Mouse (Mus musculus): ENCODE measurements around the gene Arnt2. TPM values are rescaled to one million over a fixed set of nuclear protein-coding genes. Genes with fewer than 3 reads are reported as not detected.

Arnt2 gene
- polyA plus RNA-seq, 1 experiment from 2014 or later, result 3.4 TPM

DNA sequence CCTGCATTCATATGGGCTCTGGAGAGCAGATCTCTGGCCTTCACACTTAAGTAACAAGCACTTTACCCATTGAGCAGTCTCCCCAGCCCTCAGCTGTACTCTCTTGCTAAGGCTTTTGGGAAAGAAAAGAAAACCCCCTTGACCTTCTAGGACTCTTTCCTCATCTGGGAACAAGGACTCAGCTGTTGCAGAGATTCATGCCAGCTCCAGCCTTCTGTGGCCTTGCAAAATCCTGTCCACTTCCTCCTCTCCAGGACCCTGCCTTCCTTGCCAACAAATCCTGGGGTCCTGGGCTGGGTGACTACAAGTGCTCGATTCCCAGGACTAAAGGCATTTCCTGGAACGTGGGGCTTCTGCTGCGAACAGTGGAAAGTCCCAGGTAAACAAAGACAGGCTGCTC is 169.6 kb downstream of the Arnt2 start:
- H3K9ac ChIP-seq, result no peak overlapping the region
- no peak overlapping the region for H3K4me3 ChIP-seq
- WGBS, result 43% methylated on average over 3 of the region's 3 CpGs
- H3K36me3 ChIP-seq, result no peaks in the 10 kb centered on the region
- no peaks in the 10 kb centered on the region for H3K4me1 ChIP-seq
- no peak overlapping the region for H3K27ac ChIP-seq (replicated peaks)
- no peaks in the 10 kb centered on the region for H3K27me3 ChIP-seq (replicated peaks)
- H3K9me3 ChIP-seq, result no peaks in the 10 kb centered on the region
- H3K4me2 ChIP-seq, result no peak overlapping the region
- no peak for ATAC-seq (ENCODE audit: extremely low read depth, insufficient number of reproducible peaks, low FRiP score, low TSS enrichment)

DNA sequence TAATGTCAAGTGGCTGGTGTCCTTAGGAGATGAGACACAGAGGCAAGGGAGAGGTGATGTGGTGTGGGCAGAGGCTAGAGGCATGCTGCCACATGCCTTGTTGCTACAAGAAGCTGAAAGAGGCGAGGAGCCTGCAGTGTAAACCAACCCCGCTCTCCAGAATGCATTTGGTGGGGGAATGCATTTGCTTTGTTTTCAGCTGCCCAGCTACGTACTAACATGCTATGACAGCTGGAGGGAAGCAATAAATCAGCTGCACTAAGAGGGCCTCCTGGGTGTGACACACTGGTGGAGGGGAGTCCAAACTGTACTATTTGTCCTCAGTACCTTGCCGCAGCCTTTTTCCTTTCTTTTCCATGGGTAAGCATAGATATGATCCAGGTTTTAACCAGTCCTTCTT is 172.3 kb downstream of the Arnt2 start:
- Histone ChIP-seq H3K27ac (replicated peaks) (no peak overlapping the region), H3K36me3 (no peaks in the 10 kb centered on the region), H3K4me2 (no peak overlapping the region), H3K4me3 (no peak overlapping the region), H3K9me3 (no peaks in the 10 kb centered on the region), H3K9ac (no peak overlapping the region), H3K4me1 (no peaks in the 10 kb centered on the region), H3K27me3 (replicated peaks) (no peaks in the 10 kb centered on the region)
- WGBS, result 83% methylated on average over 4 of the region's 4 CpGs
- ATAC-seq (ENCODE audit: extremely low read depth, insufficient number of reproducible peaks, low FRiP score, low TSS enrichment), result no peak

DNA sequence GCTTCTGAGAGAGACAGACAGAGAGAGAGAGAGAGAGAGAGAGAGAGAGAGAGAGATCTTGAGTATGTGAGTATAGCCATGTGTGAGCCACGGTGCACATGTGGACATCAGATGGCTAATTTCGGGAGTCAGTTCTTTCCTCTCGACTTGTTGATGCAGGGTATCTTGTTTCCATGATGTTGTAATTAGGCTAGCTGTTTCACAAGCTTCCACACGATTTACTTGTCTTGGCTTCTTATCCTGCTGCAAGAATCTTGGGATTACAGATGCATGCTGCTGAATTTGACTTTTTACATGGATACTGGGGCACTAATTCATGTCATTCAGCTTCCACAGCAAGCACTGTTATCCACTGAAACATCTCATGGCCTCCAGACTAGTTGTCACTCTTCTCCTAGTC is 178.6 kb downstream of the Arnt2 start:
- no peaks in the 10 kb centered on the region for H3K4me1 ChIP-seq
- H3K4me2 ChIP-seq, result no peak overlapping the region
- H3K27me3 ChIP-seq (replicated peaks), result no peaks in the 10 kb centered on the region
- no peaks in the 10 kb centered on the region for H3K9me3 ChIP-seq
- no peaks in the 10 kb centered on the region for H3K36me3 ChIP-seq
- no peak for ATAC-seq (ENCODE audit: extremely low read depth, insufficient number of reproducible peaks, low FRiP score, low TSS enrichment)
- no peak overlapping the region for H3K4me3 ChIP-seq
- 54% methylated on average over 4 of the region's 4 CpGs for WGBS
- H3K27ac ChIP-seq (replicated peaks), result no peak overlapping the region
- no peak overlapping the region for H3K9ac ChIP-seq

DNA sequence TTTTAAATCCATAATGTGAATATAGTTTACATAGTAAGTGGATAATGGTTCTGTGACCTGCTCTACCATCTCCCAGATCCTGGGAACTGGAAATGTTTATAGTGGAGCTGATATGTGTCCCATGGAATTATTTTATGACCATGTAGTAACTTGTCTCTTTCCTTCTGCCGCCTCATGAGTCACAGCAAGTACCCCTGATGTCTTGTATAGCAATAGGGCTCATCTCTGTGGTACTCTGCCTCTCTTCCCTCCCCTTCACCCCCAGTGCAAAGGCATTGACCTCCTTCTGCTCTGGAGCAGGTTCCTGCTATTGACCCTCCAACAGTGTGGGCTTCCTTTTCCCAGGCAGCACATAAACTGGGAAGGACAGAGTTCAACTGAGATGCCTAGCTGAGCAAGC is 182.3 kb downstream of the Arnt2 start:
- Histone ChIP-seq H3K9me3 (no peaks in the 10 kb centered on the region), H3K4me1 (no peaks in the 10 kb centered on the region), H3K9ac (no peak overlapping the region), H3K4me2 (no peak overlapping the region), H3K27ac (replicated peaks) (no peak overlapping the region), H3K4me3 (no peak overlapping the region), H3K27me3 (replicated peaks) (no peaks in the 10 kb centered on the region), H3K36me3 (no peaks in the 10 kb centered on the region)
- no peak for ATAC-seq (ENCODE audit: extremely low read depth, insufficient number of reproducible peaks, low FRiP score, low TSS enrichment)
- WGBS, result 74% methylated on average over 1 of the region's 1 CpGs

DNA sequence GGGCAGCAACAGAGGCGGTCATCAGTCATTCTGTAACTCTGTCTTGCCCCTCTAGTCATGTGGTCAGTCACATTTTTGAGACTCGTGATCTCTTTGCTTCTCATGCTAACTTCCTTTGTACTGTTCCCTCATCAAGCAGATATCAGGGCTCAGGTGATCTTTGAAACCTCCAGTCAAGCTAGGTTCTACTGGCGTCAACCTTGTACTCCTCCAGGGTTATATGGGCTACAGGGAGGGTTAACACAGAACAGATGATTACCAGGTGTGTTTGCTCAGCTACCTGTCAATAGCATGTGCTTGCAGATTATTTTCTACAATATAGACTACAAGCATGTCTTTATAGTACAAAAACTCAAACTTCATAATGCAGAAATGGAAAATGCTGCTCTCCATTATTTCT is 183.1 kb downstream of the Arnt2 start:
- Histone ChIP-seq H3K4me1 (no peaks in the 10 kb centered on the region), H3K9ac (no peak overlapping the region), H3K27me3 (replicated peaks) (no peaks in the 10 kb centered on the region), H3K36me3 (no peaks in the 10 kb centered on the region), H3K4me2 (no peak overlapping the region), H3K27ac (replicated peaks) (no peak overlapping the region), H3K4me3 (no peak overlapping the region), H3K9me3 (no peaks in the 10 kb centered on the region)
- no peak for ATAC-seq (ENCODE audit: extremely low read depth, insufficient number of reproducible peaks, low FRiP score, low TSS enrichment)
- WGBS, result 74% methylated on average over 3 of the region's 3 CpGs

DNA sequence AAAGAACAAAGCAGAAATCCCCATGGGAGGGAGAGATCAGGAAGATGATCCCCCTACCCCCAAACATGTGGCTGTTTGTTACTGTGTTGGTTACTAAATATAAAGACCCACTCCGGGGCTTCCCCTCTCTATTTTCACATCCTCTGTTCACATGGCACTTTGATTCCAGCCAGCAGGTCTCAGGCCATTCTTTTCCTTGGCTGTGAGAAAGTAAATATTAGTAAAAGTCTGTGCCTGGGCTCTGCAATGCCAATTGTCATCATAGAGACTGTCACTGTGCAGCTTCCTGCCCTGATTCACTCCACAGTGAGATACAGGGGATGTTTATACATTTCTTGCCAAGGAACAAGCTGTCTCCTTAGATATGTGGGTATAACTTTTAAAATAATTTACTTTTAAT is 197.9 kb downstream of the Arnt2 start:
- no peaks in the 10 kb centered on the region for H3K27me3 ChIP-seq (replicated peaks)
- H3K36me3 ChIP-seq, result no peaks in the 10 kb centered on the region
- H3K4me1 ChIP-seq, result peaks cover 23% of the 10 kb centered on the region
- ATAC-seq (ENCODE audit: extremely low read depth, insufficient number of reproducible peaks, low FRiP score, low TSS enrichment), result no peak
- no peak overlapping the region for H3K9ac ChIP-seq
- H3K27ac ChIP-seq (replicated peaks), result no peak overlapping the region; the same call in 1 of the 2 replicates
- H3K4me3 ChIP-seq, result no peak overlapping the region
- H3K9me3 ChIP-seq, result no peaks in the 10 kb centered on the region
- WGBS, result 15% methylated on average over 1 of the region's 1 CpGs
- H3K4me2 ChIP-seq, result no peak overlapping the region

DNA sequence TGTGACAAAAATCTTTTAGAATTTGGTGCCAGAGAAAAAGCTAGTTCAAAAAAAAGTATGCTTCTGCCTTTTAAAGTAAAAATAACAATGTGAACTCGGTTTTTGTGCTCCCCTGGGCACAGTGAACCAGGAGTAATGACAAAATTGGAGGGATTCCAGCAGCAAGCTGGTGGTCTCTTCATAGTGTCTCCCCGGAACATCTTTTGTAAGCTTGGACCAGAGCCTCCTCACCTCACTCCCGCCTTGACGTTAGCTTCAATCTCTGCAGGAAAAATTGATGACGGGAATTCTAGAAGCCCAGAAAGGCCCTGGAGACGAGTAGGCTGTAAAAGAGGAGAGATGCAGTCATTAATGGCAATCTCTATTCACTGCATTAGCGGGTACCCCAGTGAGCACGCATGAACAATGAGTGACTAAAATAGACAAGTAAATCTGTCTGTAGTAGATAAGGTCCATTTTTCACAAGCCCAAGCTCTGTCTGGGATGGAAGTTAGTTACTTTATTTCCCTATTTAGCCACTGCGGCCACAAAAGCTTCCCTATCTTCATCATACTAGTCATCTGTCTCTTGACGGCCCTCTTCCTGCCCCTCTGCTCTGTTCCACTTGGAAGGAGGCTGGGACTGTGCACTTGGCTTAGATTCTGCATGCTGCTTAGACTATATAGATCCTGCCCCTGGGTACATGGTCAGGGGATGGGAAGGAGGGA is 199.2 kb downstream of the Arnt2 start:
- 35% methylated on average over 10 of the region's 10 CpGs for WGBS

DNA sequence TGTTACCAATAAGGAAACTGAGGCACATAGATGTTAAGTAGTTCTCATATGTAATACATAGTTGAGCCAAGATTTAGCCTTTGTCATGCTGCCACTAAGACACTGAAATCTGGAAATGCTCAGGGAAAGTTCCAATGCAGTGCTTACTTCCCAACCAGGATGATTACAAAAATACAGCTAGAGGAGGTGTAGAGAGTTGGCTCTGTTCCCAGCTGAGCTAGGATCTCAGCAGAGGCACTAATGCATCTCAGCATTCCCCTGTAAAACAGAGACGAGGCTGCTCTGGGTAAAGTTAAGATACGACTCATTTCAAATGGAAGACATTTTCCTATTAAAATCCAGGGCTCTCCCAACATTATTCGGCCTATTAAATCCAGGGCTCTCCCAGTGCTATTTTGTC is 206.0 kb downstream of the Arnt2 start:
- Histone ChIP-seq H3K4me2 (no peak overlapping the region), H3K27ac (replicated peaks) (no peak overlapping the region), H3K4me1 (peaks cover 11% of the 10 kb centered on the region), H3K36me3 (no peaks in the 10 kb centered on the region), H3K27me3 (replicated peaks) (no peaks in the 10 kb centered on the region), H3K4me3 (no peak overlapping the region), H3K9ac (no peak overlapping the region), H3K9me3 (no peaks in the 10 kb centered on the region)
- 40% methylated on average over 3 of the region's 3 CpGs for WGBS
- no peak for ATAC-seq (ENCODE audit: extremely low read depth, insufficient number of reproducible peaks, low FRiP score, low TSS enrichment)

More for the DNA sequence above, 199.2 kb downstream of the Arnt2 start:
- Histone ChIP-seq H3K4me3 (no peak overlapping the region), H3K4me1 (peaks cover 23% of the 10 kb centered on the region), H3K27me3 (replicated peaks) (no peaks in the 10 kb centered on the region), H3K36me3 (no peaks in the 10 kb centered on the region), H3K4me2 (peak overlapping the region; percentile 12; the same call in 1 of the 2 replicates), H3K9ac (no peak overlapping the region), H3K9me3 (no peaks in the 10 kb centered on the region), H3K27ac (replicated peaks) (peak overlapping the region; percentile 76)
- ATAC-seq (ENCODE audit: extremely low read depth, insufficient number of reproducible peaks, low FRiP score, low TSS enrichment), result no peak; the same call in 1 of the 2 replicates

DNA sequence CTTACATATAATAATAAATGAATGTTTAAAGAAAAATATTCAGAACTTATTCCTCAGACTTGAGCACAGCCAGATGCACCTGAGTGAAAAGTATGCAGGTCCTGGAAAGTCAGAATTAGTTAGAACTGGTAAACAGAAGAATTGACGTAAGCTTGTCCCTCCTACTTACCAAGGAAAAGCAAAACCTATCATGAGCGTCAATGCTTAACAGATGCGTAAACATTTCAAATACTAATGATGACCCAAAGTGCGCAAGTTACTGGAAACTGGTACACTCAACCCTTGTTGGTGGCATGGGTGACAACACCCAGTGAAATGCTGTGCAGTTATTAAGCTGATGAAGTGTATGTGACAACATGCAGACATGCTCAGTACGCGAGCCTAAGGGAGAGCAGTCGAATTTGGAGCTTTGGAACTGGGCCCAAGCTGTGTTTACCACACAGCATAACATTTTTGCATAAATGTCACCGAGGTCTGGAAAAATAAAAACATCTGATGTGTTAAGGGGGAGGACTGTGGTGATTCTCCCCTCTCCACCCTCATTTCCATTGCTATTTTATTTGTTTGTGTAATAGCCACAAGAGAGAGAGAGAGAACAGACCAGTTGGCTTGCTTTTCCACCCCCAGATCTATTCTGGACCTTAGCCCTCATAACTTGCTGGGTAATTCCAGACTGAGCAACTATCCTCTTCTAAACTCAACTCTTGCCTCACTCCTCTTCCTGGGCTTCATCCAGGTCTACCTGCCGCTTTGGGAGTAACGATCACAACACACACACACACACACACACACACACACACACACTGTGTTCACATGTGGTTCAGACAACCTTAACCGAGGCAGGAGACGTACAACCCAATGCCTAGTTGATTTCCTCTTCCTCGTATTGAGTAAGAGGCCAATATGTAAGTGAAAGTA is 208.6 kb downstream of the Arnt2 start:
- 74% methylated on average over 13 of the region's 13 CpGs for WGBS
- H3K4me1 ChIP-seq, result peaks cover 11% of the 10 kb centered on the region
- no peaks in the 10 kb centered on the region for H3K27me3 ChIP-seq (replicated peaks)
- H3K36me3 ChIP-seq, result no peaks in the 10 kb centered on the region
- H3K9ac ChIP-seq, result no peak overlapping the region
- H3K4me3 ChIP-seq, result no peak overlapping the region
- H3K9me3 ChIP-seq, result no peaks in the 10 kb centered on the region
- no peak overlapping the region for H3K27ac ChIP-seq (replicated peaks)
- no peak for ATAC-seq (ENCODE audit: extremely low read depth, insufficient number of reproducible peaks, low FRiP score, low TSS enrichment)
- no peak overlapping the region for H3K4me2 ChIP-seq

DNA sequence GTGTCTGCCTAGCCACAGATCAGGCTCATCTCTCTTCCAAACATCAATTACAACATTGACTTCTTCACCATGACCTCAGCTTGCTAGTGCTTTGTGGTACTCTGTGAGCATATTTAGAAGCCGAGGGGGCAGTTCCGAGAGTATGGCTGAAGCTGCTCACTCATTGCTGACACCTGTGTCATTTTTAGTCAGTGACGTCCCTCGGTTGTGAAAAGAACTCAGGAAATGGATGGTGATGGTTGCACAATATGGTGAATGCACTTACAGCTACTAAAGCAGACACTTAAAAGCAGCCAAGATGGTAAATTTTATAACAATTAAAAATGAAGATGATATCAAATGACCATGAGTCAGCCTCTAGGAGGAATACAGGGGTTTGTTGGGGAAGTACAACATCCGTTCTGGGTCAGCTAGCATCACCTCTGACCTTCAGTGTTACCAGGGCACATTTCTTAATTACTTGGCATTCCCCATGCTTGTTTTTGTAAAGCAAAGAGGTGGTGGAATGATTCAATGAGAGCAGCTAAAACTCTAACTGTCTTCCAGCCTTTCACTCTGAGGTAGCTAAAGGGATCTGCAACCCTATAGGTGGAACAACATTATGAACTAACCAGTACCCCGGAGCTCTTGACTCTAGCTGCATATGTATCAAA is 212.6 kb downstream of the Arnt2 start:
- ATAC-seq (ENCODE audit: extremely low read depth, insufficient number of reproducible peaks, low FRiP score, low TSS enrichment), result no peak
- H3K27ac ChIP-seq (replicated peaks), result no peak overlapping the region
- no peaks in the 10 kb centered on the region for H3K9me3 ChIP-seq
- no peak overlapping the region for H3K4me2 ChIP-seq
- no peaks in the 10 kb centered on the region for H3K27me3 ChIP-seq (replicated peaks)
- WGBS, result 79% methylated on average over 6 of the region's 6 CpGs
- no peaks in the 10 kb centered on the region for H3K36me3 ChIP-seq
- H3K4me1 ChIP-seq, result no peaks in the 10 kb centered on the region
- no peak overlapping the region for H3K4me3 ChIP-seq
- H3K9ac ChIP-seq, result no peak overlapping the region

Data from heart, embryonic 13.5 days (tissue).